Mouse (Mus musculus): ENCODE data around the gene Myo1e.

- TF ChIP-seq CTCF (IDR thresholded peaks at IDR 0.05; ENCODE audit: low read depth), result no peak
- TF ChIP-seq EP300 (IDR thresholded peaks at IDR 0.05; ENCODE audit: low read depth), result no peak
These were observed 37.9 kb downstream of the Myo1e start for GRCm38 (mm10) chr9:70245040-70245439.
